Mouse (Mus musculus) thymus, adult 2 months (tissue): ENCODE results near the gene Mgll.

Experiments
- CTCF ChIP-seq: fragments of 200-500 bp; IDR thresholded peaks from 2 replicates; pipeline ENCODE4 v1.5.1; 2012; ENCODE audit warnings: mild to moderate bottlenecking, control low read depth, low read length, moderate library complexity, borderline replicate concordance; ENCODE audit not compliant: control insufficient read depth, poor library complexity, insufficient read depth; ENCODE audit errors: extremely low read depth
- POLR2A ChIP-seq: fragments of 200-500 bp; IDR thresholded peaks from 2 replicates; pipeline ENCODE4 v1.6.1; 2012; ENCODE audit warnings: mild to moderate bottlenecking, low read length, control low read depth, moderate library complexity; ENCODE audit not compliant: control insufficient read depth, poor library complexity, insufficient read depth; ENCODE audit errors: extremely low read depth

DNA sequence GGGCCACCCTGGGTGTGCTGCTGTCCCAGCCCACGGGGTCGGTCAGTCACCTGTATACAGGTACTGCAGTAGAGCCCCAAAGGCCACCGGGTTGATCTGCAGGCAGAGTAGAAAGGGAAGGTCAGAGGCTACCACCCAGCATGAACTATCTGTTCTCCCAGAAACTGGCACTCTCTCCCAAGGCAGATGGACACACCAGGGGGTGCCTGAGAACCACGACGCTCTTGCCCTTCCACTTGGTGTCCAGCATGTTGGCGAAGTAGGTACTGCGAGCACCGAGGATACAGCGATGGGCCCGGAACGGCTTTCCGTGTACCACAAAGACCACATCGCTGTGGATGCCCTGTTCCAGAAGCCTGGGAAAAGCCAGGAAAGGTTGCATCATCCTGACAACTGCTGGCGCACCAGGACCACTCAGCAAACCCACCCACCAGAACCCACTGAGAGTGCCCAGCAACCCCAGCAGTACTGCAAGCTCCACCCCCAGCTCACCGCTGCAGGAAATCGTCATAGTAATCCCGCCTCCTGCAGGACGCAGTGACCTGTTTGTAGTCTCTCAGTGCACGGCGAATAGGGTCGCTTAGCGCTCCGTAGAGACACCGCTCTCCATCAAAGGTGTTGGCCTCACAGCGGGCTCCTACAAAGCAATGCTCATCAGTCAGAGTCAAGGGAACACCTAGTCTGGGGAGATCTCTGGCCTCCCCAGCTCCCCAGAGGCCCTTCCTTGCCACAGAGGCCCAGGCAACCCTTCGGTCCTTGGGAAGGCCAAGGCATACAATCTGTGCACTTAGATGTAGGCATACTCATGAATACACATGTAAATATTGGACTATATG is 115.1 kb downstream of the Mgll start:
- TF ChIP-seq CTCF (no peak), POLR2A (no peak)
